Mouse (Mus musculus) stomach, embryonic 14.5 days (tissue): ENCODE results near the gene Irs3. TPM values are rescaled to one million over a fixed set of nuclear protein-coding genes. Genes with fewer than 3 reads are reported as not detected.

Source experiments
- ATAC-seq: fragments of 200-750 bp; cut with Nextera tagmentation; 2 replicates; pipeline ENCODE4 v1.8.0; 2017; ENCODE audit warnings: low read depth, moderate TSS enrichment; ENCODE audit not compliant: insufficient number of reproducible peaks, insufficient read depth, low FRiP score
- H3K27ac ChIP-seq: fragments of 300-500 bp; sonication (generic); 2 replicates; pipeline ENCODE4 v1.5.1; 2014; ENCODE audit warnings: mild to moderate bottlenecking, low read length, moderate library complexity, mixed read lengths
- H3K27me3 ChIP-seq: fragments of 300-500 bp; sonication (generic); 2 replicates; pipeline ENCODE4 v1.6.1; 2014; ENCODE audit warnings: low read length, control low read depth, mixed read lengths; ENCODE audit not compliant: control insufficient read depth, insufficient read depth
- H3K36me3 ChIP-seq: fragments of 300-500 bp; sonication (generic); 2 replicates; pipeline ENCODE4 v1.6.1; 2014; ENCODE audit warnings: mild to moderate bottlenecking, control low read depth, low read length, moderate library complexity, mixed read lengths; ENCODE audit not compliant: control insufficient read depth, insufficient read depth
- H3K4me1 ChIP-seq: fragments of 300-500 bp; sonication (generic); 2 replicates; pipeline ENCODE4 v1.6.1; 2014; ENCODE audit warnings: low read length, control low read depth, mixed read lengths; ENCODE audit not compliant: control insufficient read depth, insufficient read depth
- H3K4me2 ChIP-seq: fragments of 300-500 bp; sonication (generic); replicated peaks from 2 replicates; pipeline ENCODE4 v1.6.1; 2014; ENCODE audit warnings: low read depth, low read length, control low read depth
- H3K4me3 ChIP-seq: fragments of 300-500 bp; sonication (generic); 2 replicates; pipeline ENCODE4 v1.5.1; 2014; ENCODE audit warnings: low read depth, low read length, control low read depth
- H3K9ac ChIP-seq: fragments of 300-500 bp; sonication (generic); replicated peaks from 2 replicates; pipeline ENCODE4 v1.6.1; 2014; ENCODE audit warnings: low read depth, mild to moderate bottlenecking, control low read depth, low read length, moderate library complexity, mixed read lengths
- H3K9me3 ChIP-seq: fragments of 300-500 bp; sonication (generic); 2 replicates; pipeline ENCODE4 v1.6.1; 2016; ENCODE audit warnings: low read depth, low read length, control low read depth; ENCODE audit not compliant: control insufficient read depth
- WGBS: fragments of 180-500 bp; shearing (Covaris S2); extraction: QIAGEN DNeasy Blood & Tissue Kit; methylation state at CpG from one replicate; pipeline ENCODE4 v1.1.7; 2014; 5-methylcytosine and 5-hydroxymethylcytosine counted together
- polyA plus RNA-seq: library from polyadenylated mRNA; unstranded; fragments of >200 nt; fragmentation: Nextera tagmentation; extraction: Ambion mirVana; gene quantifications from 2 replicates; pipeline ENCODE4 v1.2.1, GENCODE M21; 2014

Gene Irs3
- polyA plus RNA-seq: 0.17 TPM in 1 of 2 replicates, not detected in the other

GRCm38 (mm10) chr5:137645652-137646091 lies at the start of gene Irs3:
Gene Irs3 (minus strand): TSS chr5:137645714.
- 22% methylated on average over 11 of the region's 11 CpGs for WGBS
- H3K4me3 ChIP-seq: peak within 1 kb of the TSS; percentile 14
- peaks cover 18% of the 10 kb centered on the region for H3K4me1 ChIP-seq
- no peak within 1 kb of the TSS for H3K9ac ChIP-seq
- peaks cover 8% of the 10 kb centered on the region; the same call in 1 of the 2 replicates for H3K27me3 ChIP-seq
- ATAC-seq: no peak
- H3K9me3 ChIP-seq: no peaks in the 10 kb centered on the region
- H3K4me2 ChIP-seq: peak within 1 kb of the TSS; percentile 45
- peaks cover 17% of the 10 kb centered on the region for H3K36me3 ChIP-seq
- H3K27ac ChIP-seq: no peak within 1 kb of the TSS

- Histone ChIP-seq H3K4me3 (no peak overlapping the region), H3K9me3 (no peaks in the 10 kb centered on the region), H3K4me1 (no peaks in the 10 kb centered on the region), H3K27ac (no peak overlapping the region), H3K36me3 (no peaks in the 10 kb centered on the region), H3K4me2 (no peak overlapping the region), H3K27me3 (no peaks in the 10 kb centered on the region), H3K9ac (no peak overlapping the region)
- no peak for ATAC-seq
- 80% methylated on average over 3 of the region's 3 CpGs for WGBS
These were observed 49.3 kb upstream of the Irs3 start for GRCm38 (mm10) chr5:137694796-137695195.

GRCm38 (mm10) chr5:137691881-137692280 lies 46.4 kb upstream of the Irs3 start:
- Histone ChIP-seq H3K4me2 (no peak overlapping the region), H3K9me3 (no peaks in the 10 kb centered on the region), H3K27me3 (no peaks in the 10 kb centered on the region), H3K27ac (no peak overlapping the region), H3K4me1 (no peaks in the 10 kb centered on the region), H3K9ac (no peak overlapping the region), H3K36me3 (no peaks in the 10 kb centered on the region), H3K4me3 (no peak overlapping the region)
- WGBS: 75% methylated on average over 1 of the region's 1 CpGs
- ATAC-seq: no peak

GRCm38 (mm10) chr5:137690531-137690930 lies 45.0 kb upstream of the Irs3 start:
- no peaks in the 10 kb centered on the region for H3K4me1 ChIP-seq
- H3K27me3 ChIP-seq: no peaks in the 10 kb centered on the region
- no peak overlapping the region for H3K4me3 ChIP-seq
- H3K36me3 ChIP-seq: no peaks in the 10 kb centered on the region
- no peak overlapping the region for H3K4me2 ChIP-seq
- WGBS: 48% methylated on average over 9 of the region's 9 CpGs
- no peak for ATAC-seq
- no peak overlapping the region for H3K27ac ChIP-seq
- H3K9me3 ChIP-seq: no peaks in the 10 kb centered on the region
- no peak overlapping the region for H3K9ac ChIP-seq

- Histone ChIP-seq H3K27ac (no peak overlapping the region), H3K36me3 (no peaks in the 10 kb centered on the region), H3K4me3 (no peak overlapping the region), H3K4me2 (no peak overlapping the region), H3K4me1 (no peaks in the 10 kb centered on the region), H3K9ac (no peak overlapping the region), H3K27me3 (no peaks in the 10 kb centered on the region), H3K9me3 (no peaks in the 10 kb centered on the region)
- no peak for ATAC-seq
- WGBS: 68% methylated on average over 3 of the region's 3 CpGs
These were observed 44.5 kb upstream of the Irs3 start for GRCm38 (mm10) chr5:137689974-137690373.

GRCm38 (mm10) chr5:137686127-137686790 lies 40.7 kb upstream of the Irs3 start:
- no peaks in the 10 kb centered on the region for H3K27me3 ChIP-seq
- no peak overlapping the region for H3K9ac ChIP-seq

GRCm38 (mm10) chr5:137685653-137686052 lies 40.1 kb upstream of the Irs3 start:
- H3K9me3 ChIP-seq: no peaks in the 10 kb centered on the region
- H3K27me3 ChIP-seq: no peaks in the 10 kb centered on the region
- no peak overlapping the region for H3K4me3 ChIP-seq
- H3K4me1 ChIP-seq: peaks cover 6% of the 10 kb centered on the region
- no peaks in the 10 kb centered on the region for H3K36me3 ChIP-seq
- no peak overlapping the region for H3K27ac ChIP-seq
- no peak overlapping the region for H3K4me2 ChIP-seq
- ATAC-seq: no peak
- WGBS: 91% methylated on average over 3 of the region's 3 CpGs
- H3K9ac ChIP-seq: no peak overlapping the region

More at GRCm38 (mm10) chr5:137686127-137686790, 40.7 kb upstream of the Irs3 start:
- peak; percentile 20; the same call in 1 of the 2 replicates for ATAC-seq
- Histone ChIP-seq H3K36me3 (no peaks in the 10 kb centered on the region), H3K4me1 (peaks cover 6% of the 10 kb centered on the region), H3K27ac (no peak overlapping the region), H3K4me3 (no peak overlapping the region), H3K4me2 (no peak overlapping the region), H3K9me3 (no peaks in the 10 kb centered on the region)
- 77% methylated on average over 6 of the region's 6 CpGs for WGBS

- ATAC-seq: peak; percentile 99
- H3K4me1 ChIP-seq: peaks cover 6% of the 10 kb centered on the region
- H3K4me3 ChIP-seq: peak within 1 kb of the TSS; percentile 71
- peak within 1 kb of the TSS; percentile 63; the same call in 1 of the 2 replicates for H3K27ac ChIP-seq
- H3K36me3 ChIP-seq: no peaks in the 10 kb centered on the region
- H3K27me3 ChIP-seq: no peaks in the 10 kb centered on the region
- H3K9me3 ChIP-seq: no peaks in the 10 kb centered on the region
- H3K9ac ChIP-seq: peak within 1 kb of the TSS; percentile 53
- under 1% methylated on average over 60 of the region's 62 CpGs for WGBS
- peak within 1 kb of the TSS; percentile 95 for H3K4me2 ChIP-seq
These were observed 39.0 kb upstream of the Irs3 start, which contains the start of gene Agfg2 for GRCm38 (mm10) chr5:137684294-137685123. Gene Agfg2 (minus strand): TSS chr5:137684726.
